ENCODE assay signal across 1 mouse cellular context in the genomic region with DNA sequence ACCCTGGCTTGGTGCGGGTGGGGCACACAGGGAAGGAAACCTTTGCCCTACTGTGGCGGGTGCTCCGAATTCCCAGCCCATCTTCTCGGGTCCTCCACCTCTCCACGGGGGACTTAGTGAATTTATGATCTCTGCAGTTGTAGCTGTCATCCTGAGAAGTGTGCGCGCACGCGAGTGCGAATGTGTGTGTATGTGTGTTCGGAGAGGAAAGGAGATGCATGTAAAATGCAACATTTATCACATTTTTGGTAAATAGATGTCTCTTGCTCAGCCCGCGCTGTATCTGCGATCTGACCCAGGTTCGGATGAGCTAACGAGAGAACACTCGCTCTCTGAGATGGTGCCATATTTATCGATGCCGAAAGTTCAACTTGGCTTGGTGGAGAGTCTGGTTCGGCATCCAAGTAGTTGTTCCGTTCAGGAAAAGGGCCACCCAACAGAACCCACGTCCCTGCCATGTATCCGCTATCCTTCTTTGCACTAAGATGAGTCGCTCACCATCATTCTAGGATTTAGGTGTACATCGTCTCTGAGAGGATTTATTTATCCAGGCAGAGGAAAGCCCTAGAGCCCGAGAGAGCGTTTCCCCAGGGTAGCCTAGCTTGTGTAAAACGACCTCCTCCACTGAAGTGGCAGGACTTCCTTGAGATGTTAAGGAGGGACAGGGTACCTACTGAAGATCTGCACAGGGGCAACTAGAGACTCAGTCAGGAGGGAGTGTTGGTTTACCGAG.
TF ChIP-seq lines count a peak whose summit lies in the region.

No protein-coding gene starts in this region.

TF ChIP-seq in CH12.LX, 34 proteins besides CTCF, POLR2A, EP300 and RAD21 (continued from another document):
- TF ChIP-seq SMC3 (IDR thresholded peaks at IDR 0.05; ENCODE audit: low read depth, low read length), result 0 out of 2 replicates have a peak, but pooled peaks have one; percentile 2
- TF ChIP-seq GABPA (IDR thresholded peaks at IDR 0.05; ENCODE audit: insufficient replicate concordance, low read depth, low read length), result no peak
- no peak for TF ChIP-seq USF2 (conservative IDR thresholded peaks at IDR 0.05; ENCODE audit: low read depth, low read length)
- TF ChIP-seq RCOR1 (conservative IDR thresholded peaks at IDR 0.05; ENCODE audit: low read depth, low read length), result 0 out of 2 replicates have a peak, but pooled peaks have one; percentile 33
- no peak for TF ChIP-seq KAT2A (IDR thresholded peaks at IDR 0.05; ENCODE audit: insufficient replicate concordance, low read length)
- no peak for TF ChIP-seq PAX5 (IDR thresholded peaks at IDR 0.05; ENCODE audit: low read length)
